Mouse (Mus musculus): Measurements from ENCODE around the gene Olfr1431.

DNA sequence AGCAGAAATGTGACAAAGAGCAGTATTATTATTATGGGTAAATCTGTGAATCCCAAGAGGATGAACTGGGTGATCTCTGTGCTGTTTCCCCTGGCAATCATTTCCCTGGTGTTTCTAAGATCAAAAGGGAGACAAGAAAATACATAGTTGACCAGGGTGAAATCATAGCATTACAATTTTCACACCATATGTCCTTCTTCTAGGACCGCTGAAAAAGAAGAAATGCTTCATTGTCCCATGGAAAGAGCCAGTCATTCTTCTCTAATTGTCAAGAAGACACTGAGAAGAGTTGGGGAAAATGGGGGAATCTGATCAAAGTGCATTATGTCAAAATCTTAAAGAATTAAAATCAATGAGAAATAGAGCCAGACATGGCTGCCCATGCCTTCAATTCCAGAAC, 41.1 kb downstream of the Olfr1431 start, which contains the start of gene Olfr262:
- TF ChIP-seq EP300 (optimal IDR thresholded peaks at IDR 0.05) (no peak), CTCF (IDR thresholded peaks at IDR 0.05; ENCODE audit: low read depth) (no peak)

All from stomach, postnatal 0 days (tissue).